Mouse (Mus musculus): ENCODE measurements around the gene Zfp74. TPM values are rescaled to one million over a fixed set of nuclear protein-coding genes. Genes with fewer than 3 reads are reported as not detected.

Zfp74 gene
- polyA plus RNA-seq (2014; fragmentation: Nextera tagmentation; extraction: Ambion mirVana), result 6.7 and 7.0 TPM in 2 replicates

GRCm38 (mm10) chr7:29953513-29954401 lies at the start of gene Zfp74:
TSS of gene Zfp74 (minus strand) at chr7:29954089.
- 2% methylated on average over 52 of the region's 52 CpGs for WGBS
- no peaks in the 10 kb centered on the region for H3K9me3 ChIP-seq (ENCODE audit: control insufficient read depth, low read length)
- H3K9ac ChIP-seq (ENCODE audit: low read depth, low read length), result peak within 1 kb of the TSS; percentile 94
- peak; percentile 88 for DNase-seq (ENCODE audit: low spot score)
- H3K4me2 ChIP-seq, result peak within 1 kb of the TSS; percentile 80
- peaks cover 5% of the 10 kb centered on the region; the same call in 1 of the 2 replicates for H3K36me3 ChIP-seq (ENCODE audit: control insufficient read depth, insufficient read depth, low read length)
- H3K4me3 ChIP-seq (ENCODE audit: low read depth, low read length), result peak within 1 kb of the TSS; percentile 71
- peaks cover 3% of the 10 kb centered on the region; the same call in 1 of the 2 replicates for H3K4me1 ChIP-seq (replicated peaks; ENCODE audit: control insufficient read depth, insufficient read depth, low read length)
- H3K27me3 ChIP-seq (replicated peaks; ENCODE audit: control insufficient read depth, insufficient read depth, low read length), result no peaks in the 10 kb centered on the region
- peak within 1 kb of the TSS; percentile 90 for H3K27ac ChIP-seq (ENCODE audit: low read depth, low read length)
- peak; percentile 92 for ATAC-seq (replicated peaks; ENCODE audit: low FRiP score)

- peaks cover 21% of the 10 kb centered on the region for H3K36me3 ChIP-seq (ENCODE audit: control insufficient read depth, insufficient read depth, low read length)
- 81% methylated on average over 5 of the region's 5 CpGs for WGBS
- no peaks in the 10 kb centered on the region for H3K27me3 ChIP-seq (replicated peaks; ENCODE audit: control insufficient read depth, insufficient read depth, low read length)
- DNase-seq (ENCODE audit: low spot score) (no peak), ATAC-seq (replicated peaks; ENCODE audit: low FRiP score) (no peak)
- H3K9ac ChIP-seq (ENCODE audit: low read depth, low read length), result no peak overlapping the region
- no peaks in the 10 kb centered on the region for H3K9me3 ChIP-seq (ENCODE audit: control insufficient read depth, low read length)
- no peak overlapping the region for H3K27ac ChIP-seq (ENCODE audit: low read depth, low read length)
- H3K4me3 ChIP-seq (ENCODE audit: low read depth, low read length), result no peak overlapping the region
- no peaks in the 10 kb centered on the region for H3K4me1 ChIP-seq (replicated peaks; ENCODE audit: control insufficient read depth, insufficient read depth, low read length)
- H3K4me2 ChIP-seq, result no peak overlapping the region
These were observed 46.7 kb upstream of the Zfp74 start for GRCm38 (mm10) chr7:30000601-30001000.

GRCm38 (mm10) chr7:29995134-29995533 lies 41.2 kb upstream of the Zfp74 start:
- H3K27ac ChIP-seq (ENCODE audit: low read depth, low read length), result no peak overlapping the region
- no peak overlapping the region for H3K4me2 ChIP-seq
- peaks cover 44% of the 10 kb centered on the region for H3K36me3 ChIP-seq (ENCODE audit: control insufficient read depth, insufficient read depth, low read length)
- H3K4me3 ChIP-seq (ENCODE audit: low read depth, low read length), result no peak overlapping the region
- 94% methylated on average over 8 of the region's 8 CpGs for WGBS
- H3K4me1 ChIP-seq (replicated peaks; ENCODE audit: control insufficient read depth, insufficient read depth, low read length), result no peaks in the 10 kb centered on the region
- ATAC-seq (replicated peaks; ENCODE audit: low FRiP score), result no peak
- no peaks in the 10 kb centered on the region for H3K9me3 ChIP-seq (ENCODE audit: control insufficient read depth, low read length)
- DNase-seq (ENCODE audit: low spot score), result no peak
- no peaks in the 10 kb centered on the region for H3K27me3 ChIP-seq (replicated peaks; ENCODE audit: control insufficient read depth, insufficient read depth, low read length)
- no peak overlapping the region for H3K9ac ChIP-seq (ENCODE audit: low read depth, low read length)

GRCm38 (mm10) chr7:29993340-29993739 lies 39.5 kb upstream of the Zfp74 start:
- no peaks in the 10 kb centered on the region for H3K9me3 ChIP-seq (ENCODE audit: control insufficient read depth, low read length)

GRCm38 (mm10) chr7:29992698-29993097 lies 38.8 kb upstream of the Zfp74 start:
- H3K36me3 ChIP-seq (ENCODE audit: control insufficient read depth, insufficient read depth, low read length), result peaks cover 38% of the 10 kb centered on the region
- H3K27ac ChIP-seq (ENCODE audit: low read depth, low read length), result no peak overlapping the region
- no peak overlapping the region for H3K4me3 ChIP-seq (ENCODE audit: low read depth, low read length)
- 92% methylated on average over 8 of the region's 8 CpGs for WGBS
- H3K9me3 ChIP-seq (ENCODE audit: control insufficient read depth, low read length), result no peaks in the 10 kb centered on the region
- ATAC-seq (replicated peaks; ENCODE audit: low FRiP score) (no peak), DNase-seq (ENCODE audit: low spot score) (no peak)
- no peak overlapping the region for H3K9ac ChIP-seq (ENCODE audit: low read depth, low read length)
- H3K4me2 ChIP-seq, result no peak overlapping the region
- H3K4me1 ChIP-seq (replicated peaks; ENCODE audit: control insufficient read depth, insufficient read depth, low read length), result no peaks in the 10 kb centered on the region
- H3K27me3 ChIP-seq (replicated peaks; ENCODE audit: control insufficient read depth, insufficient read depth, low read length), result no peaks in the 10 kb centered on the region

More at GRCm38 (mm10) chr7:29993340-29993739, 39.5 kb upstream of the Zfp74 start:
- Histone ChIP-seq H3K27ac (ENCODE audit: low read depth, low read length) (no peak overlapping the region), H3K36me3 (ENCODE audit: control insufficient read depth, insufficient read depth, low read length) (peaks cover 42% of the 10 kb centered on the region), H3K4me2 (no peak overlapping the region), H3K4me3 (ENCODE audit: low read depth, low read length) (no peak overlapping the region), H3K4me1 (replicated peaks; ENCODE audit: control insufficient read depth, insufficient read depth, low read length) (no peaks in the 10 kb centered on the region), H3K9ac (ENCODE audit: low read depth, low read length) (no peak overlapping the region), H3K27me3 (replicated peaks; ENCODE audit: control insufficient read depth, insufficient read depth, low read length) (no peaks in the 10 kb centered on the region)
- DNase-seq (ENCODE audit: low spot score) (no peak), ATAC-seq (replicated peaks; ENCODE audit: low FRiP score) (no peak)
- 93% methylated on average over 9 of the region's 9 CpGs for WGBS

GRCm38 (mm10) chr7:29989031-29989430 lies 35.1 kb upstream of the Zfp74 start:
- WGBS, result 77% methylated on average over 11 of the region's 11 CpGs
- no peak overlapping the region for H3K4me3 ChIP-seq (ENCODE audit: low read depth, low read length)
- no peak overlapping the region for H3K9ac ChIP-seq (ENCODE audit: low read depth, low read length)
- DNase-seq (ENCODE audit: low spot score), result no peak
- H3K27me3 ChIP-seq (replicated peaks; ENCODE audit: control insufficient read depth, insufficient read depth, low read length), result no peaks in the 10 kb centered on the region
- ATAC-seq (replicated peaks; ENCODE audit: low FRiP score), result peak; percentile 61; the same call in 1 of the 2 replicates
- H3K27ac ChIP-seq (ENCODE audit: low read depth, low read length), result no peak overlapping the region; the same call in 1 of the 2 replicates
- H3K36me3 ChIP-seq (ENCODE audit: control insufficient read depth, insufficient read depth, low read length), result peaks cover 37% of the 10 kb centered on the region
- H3K9me3 ChIP-seq (ENCODE audit: control insufficient read depth, low read length), result no peaks in the 10 kb centered on the region
- no peak overlapping the region for H3K4me2 ChIP-seq
- H3K4me1 ChIP-seq (replicated peaks; ENCODE audit: control insufficient read depth, insufficient read depth, low read length), result no peaks in the 10 kb centered on the region

- Histone ChIP-seq H3K27me3 (replicated peaks; ENCODE audit: control insufficient read depth, insufficient read depth, low read length) (no peaks in the 10 kb centered on the region), H3K4me1 (replicated peaks; ENCODE audit: control insufficient read depth, insufficient read depth, low read length) (0 out of 2 replicates have a peak, but pooled peaks cover 3% of the 10 kb centered on the region), H3K4me3 (ENCODE audit: low read depth, low read length) (no peak overlapping the region), H3K36me3 (ENCODE audit: control insufficient read depth, insufficient read depth, low read length) (peaks cover 28% of the 10 kb centered on the region), H3K9ac (ENCODE audit: low read depth, low read length) (no peak overlapping the region), H3K9me3 (ENCODE audit: control insufficient read depth, low read length) (no peaks in the 10 kb centered on the region), H3K4me2 (no peak overlapping the region), H3K27ac (ENCODE audit: low read depth, low read length) (no peak overlapping the region)
- 87% methylated on average over 5 of the region's 5 CpGs for WGBS
- DNase-seq (ENCODE audit: low spot score) (no peak), ATAC-seq (replicated peaks; ENCODE audit: low FRiP score) (no peak)
These were observed 33.7 kb upstream of the Zfp74 start for GRCm38 (mm10) chr7:29987551-29987950.

GRCm38 (mm10) chr7:29986101-29986500 lies 32.2 kb upstream of the Zfp74 start:
- Histone ChIP-seq H3K9me3 (ENCODE audit: control insufficient read depth, low read length) (no peaks in the 10 kb centered on the region), H3K4me1 (replicated peaks; ENCODE audit: control insufficient read depth, insufficient read depth, low read length) (0 out of 2 replicates have a peak, but pooled peaks cover 5% of the 10 kb centered on the region), H3K36me3 (ENCODE audit: control insufficient read depth, insufficient read depth, low read length) (peaks cover 21% of the 10 kb centered on the region), H3K4me2 (peak overlapping the region; percentile 86), H3K9ac (ENCODE audit: low read depth, low read length) (no peak overlapping the region), H3K4me3 (ENCODE audit: low read depth, low read length) (no peak overlapping the region), H3K27ac (ENCODE audit: low read depth, low read length) (no peak overlapping the region), H3K27me3 (replicated peaks; ENCODE audit: control insufficient read depth, insufficient read depth, low read length) (no peaks in the 10 kb centered on the region)
- DNase-seq (ENCODE audit: low spot score), result no peak
- ATAC-seq (replicated peaks; ENCODE audit: low FRiP score), result no peak
- WGBS, result 86% methylated on average over 8 of the region's 8 CpGs
